Mouse (Mus musculus) ES-Bruce4 (cell line): ENCODE data around the gene Ppib. TPM values are rescaled to one million over a fixed set of nuclear protein-coding genes. Genes with fewer than 3 reads are reported as not detected.

Source experiments
- H3K27ac ChIP-seq: 2 replicates; pipeline ENCODE4 v1.5.1; 2012; ENCODE audit warnings: low read length, inconsistent platforms; ENCODE audit not compliant: insufficient read depth
- H3K27me3 ChIP-seq: 2 replicates; pipeline ENCODE4 v1.6.1; 2012; ENCODE audit warnings: mild to moderate bottlenecking, low read length, inconsistent platforms; ENCODE audit not compliant: control insufficient read depth, poor library complexity, insufficient read depth, severe bottlenecking
- H3K36me3 ChIP-seq: 2 replicates; pipeline ENCODE4 v1.6.1; 2012; ENCODE audit warnings: inconsistent platforms, mild to moderate bottlenecking, low read length, moderate library complexity; ENCODE audit not compliant: control insufficient read depth, poor library complexity, insufficient read depth, severe bottlenecking
- H3K4me1 ChIP-seq: one replicate; pipeline ENCODE4 v1.8.1; 2011; ENCODE audit warnings: low read length; ENCODE audit not compliant: control insufficient read depth, insufficient read depth
- H3K4me3 ChIP-seq: 2 replicates; pipeline ENCODE4 v1.5.1; 2011; ENCODE audit warnings: low read depth, mild to moderate bottlenecking, low read length
- H3K9ac ChIP-seq: 2 replicates; pipeline ENCODE4 v1.6.1; 2012; ENCODE audit warnings: low read depth, mild to moderate bottlenecking, inconsistent platforms; ENCODE audit not compliant: poor library complexity, severe bottlenecking
- H3K9me3 ChIP-seq: replicated peaks from 2 replicates; pipeline ENCODE4 v1.6.1; 2012; ENCODE audit warnings: mild to moderate bottlenecking, low read length, inconsistent platforms; ENCODE audit not compliant: control insufficient read depth, poor library complexity, insufficient read depth, severe bottlenecking
- CTCF ChIP-seq: IDR thresholded peaks from one replicate; pipeline ENCODE4 v1.8.1; 2011; ENCODE audit warnings: low read depth, low read length
- EP300 ChIP-seq: IDR thresholded peaks from 2 replicates; pipeline ENCODE4 v1.6.1; 2011; ENCODE audit warnings: low read depth, low read length; ENCODE audit not compliant: insufficient read depth
- POLR2A ChIP-seq: IDR thresholded peaks from one replicate; pipeline ENCODE4 v1.8.1; 2011; ENCODE audit warnings: low read length; ENCODE audit not compliant: insufficient read depth
- polyA plus RNA-seq: library from polyadenylated mRNA; stranded (reverse); fragments of >200 nt; gene quantifications from 2 replicates; pipeline ENCODE4 v1.2.4, GENCODE M21; 2011; ENCODE audit warnings: low read depth; ENCODE audit not compliant: missing spikeins, insufficient read depth, insufficient read length

Ppib gene
- polyA plus RNA-seq, 1 experiment, result 287 TPM

- Histone ChIP-seq H3K9me3 (no peaks in the 10 kb centered on the region), H3K9ac (no peak overlapping the region), H3K36me3 (no peaks in the 10 kb centered on the region; the same call in none of the 2 replicates), H3K4me3 (no peak overlapping the region), H3K4me1 (no peaks in the 10 kb centered on the region), H3K27me3 (no peaks in the 10 kb centered on the region), H3K27ac (no peak overlapping the region)
- no peak for TF ChIP-seq EP300
- no peak for TF ChIP-seq POLR2A
- TF ChIP-seq CTCF, result no peak
Observed at GRCm38 (mm10) chr9:66104601-66105000, 44.6 kb downstream of the Ppib start.

- no peak for TF ChIP-seq CTCF
- no peak for TF ChIP-seq POLR2A
- TF ChIP-seq EP300, result no peak
- H3K9me3 ChIP-seq, result no peaks in the 10 kb centered on the region
- no peak overlapping the region for H3K9ac ChIP-seq
- no peak overlapping the region for H3K27ac ChIP-seq
- H3K4me3 ChIP-seq, result no peak overlapping the region
- no peaks in the 10 kb centered on the region for H3K4me1 ChIP-seq
- H3K27me3 ChIP-seq, result no peaks in the 10 kb centered on the region
- H3K36me3 ChIP-seq, result no peaks in the 10 kb centered on the region; the same call in none of the 2 replicates
Observed at GRCm38 (mm10) chr9:66105168-66105567, 45.1 kb downstream of the Ppib start.

GRCm38 (mm10) chr9:66109574-66109973, 49.6 kb downstream of the Ppib start:
- TF ChIP-seq CTCF (no peak), EP300 (no peak), POLR2A (no peak)
- no peak overlapping the region for H3K27ac ChIP-seq
- H3K4me3 ChIP-seq, result no peak overlapping the region
- no peaks in the 10 kb centered on the region for H3K9me3 ChIP-seq
- H3K27me3 ChIP-seq, result no peaks in the 10 kb centered on the region
- no peak overlapping the region for H3K9ac ChIP-seq
- no peaks in the 10 kb centered on the region for H3K4me1 ChIP-seq
- H3K36me3 ChIP-seq, result no peaks in the 10 kb centered on the region

- no peaks in the 10 kb centered on the region for H3K27me3 ChIP-seq
- H3K9ac ChIP-seq, result no peak overlapping the region
- H3K27ac ChIP-seq, result no peak overlapping the region
- no peak overlapping the region for H3K4me3 ChIP-seq
- H3K36me3 ChIP-seq, result no peaks in the 10 kb centered on the region
- no peaks in the 10 kb centered on the region for H3K9me3 ChIP-seq
- no peak for TF ChIP-seq POLR2A
- H3K4me1 ChIP-seq, result no peaks in the 10 kb centered on the region
Observed at GRCm38 (mm10) chr9:66110126-66110525, 50.1 kb downstream of the Ppib start.

GRCm38 (mm10) chr9:66110611-66111379, 50.8 kb downstream of the Ppib start:
- Histone ChIP-seq H3K27me3 (no peaks in the 10 kb centered on the region), H3K9ac (no peak overlapping the region), H3K27ac (no peak overlapping the region), H3K36me3 (no peaks in the 10 kb centered on the region), H3K9me3 (no peaks in the 10 kb centered on the region), H3K4me3 (no peak overlapping the region), H3K4me1 (no peaks in the 10 kb centered on the region)
- no peak for TF ChIP-seq EP300
- TF ChIP-seq POLR2A, result no peak
- no peak for TF ChIP-seq CTCF

GRCm38 (mm10) chr9:66114341-66114740, 54.3 kb downstream of the Ppib start:
- no peak for TF ChIP-seq EP300
- no peak for TF ChIP-seq POLR2A
- TF ChIP-seq CTCF, result no peak
- no peak overlapping the region for H3K27ac ChIP-seq
- no peaks in the 10 kb centered on the region for H3K27me3 ChIP-seq
- no peaks in the 10 kb centered on the region for H3K36me3 ChIP-seq
- H3K9me3 ChIP-seq, result no peaks in the 10 kb centered on the region
- no peaks in the 10 kb centered on the region for H3K4me1 ChIP-seq
- no peak overlapping the region for H3K4me3 ChIP-seq
- H3K9ac ChIP-seq, result no peak overlapping the region

Other genes starting within 250 kb of the Ppib start
- 47.0 and 48.8 TPM in 2 replicates for gene Zfp609, start 232.7 kb upstream of the Ppib start, polyA plus RNA-seq
- 73.7 and 76.4 TPM in 2 replicates for gene Pclaf, start 170.0 kb upstream of the Ppib start, polyA plus RNA-seq
- 31.0 and 37.4 TPM in 2 replicates for gene Trip4, start 151.4 kb upstream of the Ppib start, polyA plus RNA-seq
- 56.1 and 69.5 TPM in 2 replicates for gene Csnk1g1, start 151.3 kb upstream of the Ppib start, polyA plus RNA-seq
- 0.38 and 0.39 TPM in 2 replicates for gene Snx22, start 9.5 kb downstream of the Ppib start, polyA plus RNA-seq
- gene Snx1, start 66.4 kb downstream of the Ppib start, polyA plus RNA-seq, result 34.7 and 34.8 TPM in 2 replicates
- 30.0 and 37.4 TPM in 2 replicates for gene Ciao2a, start 66.4 kb downstream of the Ppib start, polyA plus RNA-seq
- 0.45 and 0.59 TPM in 2 replicates for gene Dapk2, start 98.0 kb downstream of the Ppib start, polyA plus RNA-seq